Mouse (Mus musculus) frontal cortex, postnatal 36 days (tissue): Measurements from ENCODE around the gene Pde4b.
A peak's percentile ranks its signal among the peaks of the same experiment; 100 is the strongest.

Experiments
- DNase-seq, 2 experiments: peaks; one replicate each; pipeline ENCODE4 v3.0.0; 2022; ENCODE audit warnings: low spot score in 2 of 2

Gene Pde4b

DNA sequence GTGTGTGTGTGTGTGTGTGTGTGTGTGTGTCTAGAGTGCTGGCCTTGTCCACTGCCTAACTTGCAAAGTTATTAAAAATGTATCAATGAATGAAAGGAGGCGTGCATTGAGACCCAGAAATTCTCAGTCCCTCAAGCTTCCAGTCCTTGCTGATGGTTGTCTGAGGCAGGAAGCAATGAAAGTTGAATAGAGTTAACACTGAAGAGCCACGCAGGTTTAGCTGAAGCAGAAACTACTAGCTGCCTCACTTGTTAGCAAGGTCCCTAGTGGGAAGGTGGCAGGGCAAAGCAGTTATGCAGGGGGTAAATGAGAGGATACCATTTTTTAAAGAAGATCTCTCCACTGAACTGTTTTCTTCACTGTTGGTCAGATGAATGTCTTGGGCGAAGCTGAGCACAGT is 485.2 kb downstream of the Pde4b start:
- DNase-seq: no peak

GRCm38 (mm10) chr4:102573361-102573781 is 486.0 kb downstream of the Pde4b start:
- no peak for DNase-seq

GRCm38 (mm10) chr4:102574226-102574625 is 486.9 kb downstream of the Pde4b start:
- DNase-seq: no peak

GRCm38 (mm10) chr4:102574666-102575254 is 487.4 kb downstream of the Pde4b start:
- DNase-seq: no peak

DNA sequence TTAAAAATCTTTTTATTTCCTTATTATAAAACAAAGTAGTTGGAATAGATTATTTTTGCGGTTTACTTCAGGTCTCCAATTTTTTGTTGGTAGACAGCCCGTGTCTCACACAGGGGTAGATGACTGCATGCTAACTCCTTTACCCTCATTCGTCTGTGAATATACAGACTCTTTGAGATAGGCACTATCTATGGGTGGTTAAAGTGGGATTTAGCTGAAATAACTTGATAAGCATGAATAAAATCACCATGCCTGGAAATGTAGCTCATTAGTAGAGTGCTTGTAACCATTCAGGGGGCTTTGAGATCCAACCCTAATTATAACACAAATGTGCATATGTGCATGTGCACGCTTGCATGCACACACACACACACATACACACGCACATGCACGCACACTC is 488.8 kb downstream of the Pde4b start:
- no peak for DNase-seq

GRCm38 (mm10) chr4:102577636-102578035 is 490.3 kb downstream of the Pde4b start:
- DNase-seq: no peak

DNA sequence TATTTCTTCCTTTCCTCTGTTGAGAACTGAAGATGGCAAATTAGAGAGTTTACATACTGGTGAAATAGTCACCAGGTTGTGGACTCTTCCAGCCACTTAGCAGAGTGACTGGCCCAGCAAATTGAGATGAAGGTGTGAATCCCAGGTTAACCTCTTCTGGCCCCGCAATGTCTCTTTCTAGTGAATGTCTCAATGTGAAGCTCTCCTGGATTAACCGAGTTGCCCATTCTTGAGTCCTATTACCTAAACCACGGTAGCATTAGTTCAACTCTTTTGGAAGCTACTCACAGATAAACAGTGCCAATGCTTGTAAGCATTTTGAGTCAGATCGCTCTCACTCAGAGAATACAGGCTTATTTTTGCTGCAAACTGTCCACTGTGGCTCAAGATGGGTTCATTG is 491.7 kb downstream of the Pde4b start:
- no peak for DNase-seq

DNA sequence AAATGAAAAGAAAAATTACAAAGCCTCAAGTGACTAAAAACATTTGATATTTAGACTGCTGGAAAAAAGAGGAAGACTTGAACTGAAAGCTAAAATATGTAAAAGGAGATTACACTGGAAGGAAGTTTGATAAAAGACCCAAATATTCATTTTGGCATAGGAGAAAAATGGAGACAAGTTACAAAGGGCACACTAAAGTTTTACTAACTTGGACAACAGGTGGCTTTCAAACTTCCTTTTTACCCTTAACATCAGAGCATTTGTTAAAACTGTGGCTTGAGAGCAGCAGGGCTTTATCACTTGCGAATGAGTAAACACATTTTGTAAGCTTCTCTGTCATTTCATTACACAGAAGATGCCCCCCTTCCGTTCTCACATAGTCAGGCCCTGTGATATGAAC is 492.4 kb downstream of the Pde4b start:
- DNase-seq: no peak

DNA sequence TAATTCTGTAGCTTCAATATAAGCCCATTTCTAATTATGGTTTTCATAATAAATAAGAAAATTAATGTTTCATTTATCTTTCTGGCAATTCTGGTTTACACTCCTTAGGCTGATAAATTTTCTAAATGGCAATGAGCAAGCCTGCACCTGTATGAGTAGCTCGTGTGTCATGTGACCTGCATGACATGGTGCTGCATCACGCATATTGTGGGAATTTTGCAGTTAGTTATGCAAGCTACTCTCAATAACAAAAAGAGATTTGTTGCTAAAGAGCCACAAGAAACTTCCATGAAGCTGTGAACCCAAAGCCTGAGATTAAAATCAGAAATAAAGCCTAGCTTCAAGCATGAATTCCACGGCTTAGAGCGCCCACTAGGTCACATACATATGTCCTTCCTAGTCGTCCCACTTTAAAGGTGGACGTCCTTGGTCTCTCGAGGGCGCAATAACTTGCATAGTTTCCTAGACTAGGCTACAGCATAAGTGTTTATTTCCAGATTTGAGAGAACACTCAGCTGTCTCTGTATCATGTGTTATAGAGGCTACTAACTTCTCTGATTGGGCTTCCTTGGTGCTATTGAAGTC is 494.9 kb downstream of the Pde4b start:
- DNase-seq: no peak

DNA sequence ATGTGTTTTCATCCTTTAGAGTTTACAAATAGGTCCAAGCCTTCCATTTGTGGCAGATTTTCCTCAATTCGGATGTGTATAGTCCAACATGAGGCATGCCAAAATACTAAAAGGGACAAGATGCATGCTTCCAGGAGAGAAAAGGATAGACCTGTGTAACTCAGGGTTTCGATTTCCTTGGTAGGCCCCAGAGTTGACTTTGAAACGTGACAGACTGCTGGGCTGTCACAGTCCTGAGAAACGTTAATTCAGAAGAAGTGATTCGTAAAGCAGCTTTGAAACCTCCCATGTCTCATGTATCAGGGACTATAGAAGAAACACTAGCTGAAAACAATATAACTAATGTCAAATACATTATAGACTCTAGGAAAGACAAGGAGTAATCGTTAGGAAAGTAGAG is 495.6 kb downstream of the Pde4b start:
- DNase-seq: no peak

GRCm38 (mm10) chr4:102583469-102583868 is 496.1 kb downstream of the Pde4b start:
- no peak for DNase-seq

- DNase-seq: no peak
Observed at GRCm38 (mm10) chr4:102584601-102585265, 497.4 kb downstream of the Pde4b start.

GRCm38 (mm10) chr4:102585541-102585940 is 498.2 kb downstream of the Pde4b start:
- no peak for DNase-seq

DNA sequence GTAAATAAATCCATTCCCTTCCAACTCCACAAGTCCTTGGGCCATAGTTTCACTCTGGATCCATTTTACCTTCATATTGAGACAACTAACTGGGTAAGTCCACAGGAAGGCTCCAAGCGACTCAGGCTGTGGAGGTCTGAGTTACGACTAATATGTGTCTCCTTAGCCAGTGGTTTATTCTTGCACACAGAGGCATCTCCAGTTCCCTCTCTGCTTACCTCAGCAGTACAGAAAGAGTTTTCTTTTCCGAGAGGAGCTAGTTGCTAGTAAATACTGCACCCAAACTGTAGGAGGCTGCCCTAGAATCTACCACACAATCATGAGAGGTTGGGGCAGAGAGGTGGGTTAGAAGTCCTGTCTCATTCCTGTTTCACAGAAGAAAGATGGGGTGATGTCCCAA is 499.4 kb downstream of the Pde4b start:
- DNase-seq: no peak

- DNase-seq: peak; percentile 62 to 81
Observed at GRCm38 (mm10) chr4:102588668-102589455, 501.5 kb downstream of the Pde4b start.

DNA sequence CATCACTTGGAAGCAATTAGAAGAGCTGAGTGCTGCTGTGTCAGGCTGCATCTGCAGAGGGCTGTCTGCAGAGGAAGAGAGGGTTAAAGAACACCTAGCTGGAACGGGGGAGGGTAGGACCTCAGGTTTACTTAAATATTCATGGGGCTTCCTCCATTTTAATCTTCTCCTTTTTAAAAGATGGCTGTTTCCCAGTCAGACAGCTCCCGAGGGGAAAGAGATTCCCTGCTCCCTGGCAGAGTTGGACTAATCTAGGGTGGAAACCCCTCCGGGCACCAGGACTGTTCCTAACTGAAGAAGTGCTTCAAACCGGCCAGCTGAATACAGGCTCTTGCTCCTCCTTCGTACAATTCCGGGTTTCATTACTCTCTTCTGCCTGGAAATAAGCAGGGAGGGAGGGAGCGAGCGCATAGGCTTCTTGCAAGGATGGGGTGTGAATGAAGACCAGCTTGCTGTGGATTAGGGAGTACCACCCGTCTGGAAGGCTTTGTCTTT is 502.2 kb downstream of the Pde4b start:
- DNase-seq: peak; percentile 68 to 70

DNA sequence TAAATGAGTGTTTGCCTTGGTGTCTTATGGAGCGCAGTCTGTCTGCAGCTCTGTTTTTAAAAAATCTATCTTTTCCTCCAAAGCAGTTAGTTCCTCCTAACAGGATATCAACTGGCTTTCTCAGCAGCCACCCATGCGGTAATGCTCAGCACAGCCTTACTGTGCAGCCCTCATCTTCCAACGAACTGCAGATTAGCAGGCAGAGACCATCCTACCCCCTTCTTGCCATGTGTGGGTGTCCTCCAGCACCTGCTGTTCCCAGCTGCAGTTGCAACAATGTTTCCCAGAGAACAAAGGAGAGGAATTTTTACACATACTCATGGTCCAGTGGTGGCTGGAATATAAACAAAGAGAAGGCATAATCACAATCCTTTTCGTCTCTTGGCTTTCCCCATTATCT is 504.5 kb downstream of the Pde4b start:
- peak in 1 of 2 experiments; percentile 64 for DNase-seq

GRCm38 (mm10) chr4:102592541-102592940 is 505.2 kb downstream of the Pde4b start:
- no peak for DNase-seq

- DNase-seq: no peak
Observed at GRCm38 (mm10) chr4:102593631-102594030, 506.3 kb downstream of the Pde4b start.

GRCm38 (mm10) chr4:102594506-102594905 is 507.2 kb downstream of the Pde4b start:
- no peak for DNase-seq

DNA sequence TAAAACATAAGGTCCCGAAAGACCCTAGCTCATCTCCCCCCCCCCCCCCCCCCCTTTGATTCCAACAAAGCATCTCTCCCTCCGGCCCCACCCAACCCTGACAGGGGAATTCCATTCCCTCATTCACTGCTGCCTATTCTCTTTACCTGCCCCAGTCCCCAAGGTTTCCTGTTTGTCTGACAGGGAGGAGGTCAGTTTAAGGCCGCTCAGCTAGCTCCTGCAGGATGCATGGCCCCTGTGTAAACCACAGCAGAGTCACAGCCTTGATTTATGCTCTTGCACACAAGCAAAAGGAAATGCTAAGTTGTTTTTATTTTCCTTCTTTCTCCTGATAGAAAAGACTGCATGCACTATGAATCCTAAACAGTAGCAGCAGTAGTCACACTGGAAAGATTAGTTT is 516.6 kb downstream of the Pde4b start:
- DNase-seq: no peak

GRCm38 (mm10) chr4:102605231-102605630 is 517.9 kb downstream of the Pde4b start:
- DNase-seq: no peak
